Mouse (Mus musculus) neural tube, postnatal 0 days (tissue): ENCODE measurements around the gene Cyp2d26. TPM values are rescaled to one million over a fixed set of nuclear protein-coding genes. Genes with fewer than 3 reads are reported as not detected.

ENCODE experiments used
- microRNA-seq: library from miRNA; unstranded; fragments of <30 nt; microRNA quantifications from one replicate; pipeline ENCODE4, GENCODE M21; 2016
- polyA plus RNA-seq: library from polyadenylated mRNA; unstranded; fragments of >200 nt; fragmentation: Nextera tagmentation; extraction: Ambion mirVana; gene quantifications from 2 replicates; pipeline ENCODE4 v1.2.1, GENCODE M21; 2015

Cyp2d26 gene
- not detected in 2 replicates for polyA plus RNA-seq

DNA sequence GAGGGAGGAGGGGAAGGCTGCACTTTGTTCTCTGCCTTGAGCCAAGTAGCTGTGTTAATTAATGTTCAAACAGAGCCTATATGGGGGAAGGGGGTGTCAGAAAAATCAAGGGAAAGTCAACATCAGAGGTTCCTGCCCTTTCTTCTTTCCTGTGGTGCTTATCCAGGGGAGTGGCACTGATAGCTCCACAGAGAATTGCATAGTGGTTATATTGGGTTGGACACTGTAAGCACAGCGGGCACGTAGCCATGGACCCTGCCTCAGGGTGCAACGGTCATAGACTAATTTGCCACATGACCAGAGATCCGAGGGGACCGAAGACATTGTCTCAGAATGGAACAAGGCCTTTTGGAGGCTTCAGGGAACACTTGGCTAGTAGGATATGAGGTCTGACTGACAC lies at the start of gene Cyp2d26:
Cyp2d26 (minus strand) TSS at position 18 of the 400 bp plus-strand sequence.

DNA sequence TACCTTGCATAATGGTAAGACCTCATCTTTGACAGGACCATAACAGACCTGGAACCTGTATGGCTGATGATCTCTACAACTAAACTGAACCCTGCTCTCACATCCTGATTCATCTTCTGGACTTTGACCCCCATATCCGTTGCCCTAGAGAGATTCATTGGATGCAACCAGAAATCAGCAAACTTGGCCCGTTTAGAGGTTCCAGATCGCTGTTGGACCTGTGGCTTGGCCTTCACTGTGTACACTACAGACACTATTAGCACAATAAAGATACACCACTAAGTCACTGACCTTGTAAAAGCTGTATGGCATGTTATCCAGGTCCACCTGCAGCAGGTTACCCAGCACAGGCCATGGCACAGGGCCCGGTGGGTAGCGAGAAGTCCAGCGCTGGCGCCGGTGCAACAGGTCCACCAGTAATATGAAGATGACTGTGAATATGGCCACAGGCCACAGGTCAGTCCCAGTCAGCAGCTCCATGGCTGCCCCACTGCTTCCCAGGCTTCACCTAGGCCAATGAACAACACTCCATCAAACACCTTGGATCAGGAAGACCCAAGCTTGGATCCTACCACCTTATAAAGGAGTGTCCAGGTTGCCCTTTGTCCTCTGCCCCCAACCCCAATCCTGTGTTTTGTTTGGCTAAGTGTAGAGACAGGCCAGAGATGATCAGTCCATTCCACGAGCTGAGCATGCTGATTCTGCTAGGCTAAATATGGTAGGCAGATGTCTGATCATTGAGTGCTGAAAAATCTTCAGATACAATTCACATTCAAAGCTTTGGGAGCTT lies 30.3 kb downstream of the Cyp2d26 start, which contains the start of gene Cyp2d40:
Cyp2d40 (minus strand) TSS at position 553 of the 790 bp plus-strand sequence.

Small RNA genes within 50 kb of the gene (microRNA-seq; reads per million reads assigned to microRNA genes)
- gene Gm27618: not detected

Other genes with a start within 250 kb of the Cyp2d26 start
- gene Cyp2d12, start 239.2 kb downstream of the Cyp2d26 start, polyA plus RNA-seq: not detected in 2 replicates
- gene Cyp2d34, start 173.3 kb downstream of the Cyp2d26 start, polyA plus RNA-seq: not detected in 2 replicates
- not detected in 2 replicates for gene Cyp2d40, start 30.1 kb downstream of the Cyp2d26 start, polyA plus RNA-seq
- 9.7 and 11.3 TPM in 2 replicates for gene Tcf20, start 193.6 kb upstream of the Cyp2d26 start, polyA plus RNA-seq
- 2.4 TPM in 2 replicates for gene Nfam1, start 239.0 kb upstream of the Cyp2d26 start, polyA plus RNA-seq